Mouse (Mus musculus) MEL (cell line): ENCODE measurements around the gene Rab22a. TPM values are rescaled to one million over a fixed set of nuclear protein-coding genes. Genes with fewer than 3 reads are reported as not detected.

Source experiments
- DNase-seq: peaks from one replicate; pipeline ENCODE4 v3.0.0; 2011; ENCODE audit warnings: low read depth, low spot score
- H3K27ac ChIP-seq: 2 replicates; pipeline ENCODE4 v1.5.1; 2012; ENCODE audit warnings: low read depth, mild to moderate bottlenecking, control low read depth, low read length, moderate library complexity; ENCODE audit not compliant: control insufficient read depth
- H3K27me3 ChIP-seq, 2 experiments: fragments of 150-350 bp in 1 of 2; sonication (generic) in 1 of 2; 2 replicates each; pipeline ENCODE4 v1.6.1; 2012; ENCODE audit warnings: low read length in 2 of 2, mild to moderate bottlenecking in 2 of 2, improper control_type of control experiment in 1 of 2, moderate library complexity in 1 of 2; ENCODE audit not compliant: insufficient read depth in 2 of 2, control insufficient read depth in 1 of 2
- H3K36me3 ChIP-seq, 2 experiments: 2 replicates each; pipeline ENCODE4 v1.6.1; 2012 to 2014; ENCODE audit warnings: low read length in 2 of 2, improper control_type of control experiment in 1 of 2, inconsistent platforms in 1 of 2, mild to moderate bottlenecking in 1 of 2; ENCODE audit not compliant: insufficient read depth in 2 of 2, control insufficient read depth in 1 of 2
- H3K4me1 ChIP-seq, 2 experiments: fragments of 150-350 bp in 1 of 2; sonication (generic) in 1 of 2; 2 replicates each; pipeline ENCODE4 v1.6.1; 2012; ENCODE audit warnings: low read length in 2 of 2, improper control_type of control experiment in 1 of 2, mild to moderate bottlenecking in 1 of 2; ENCODE audit not compliant: insufficient read depth in 2 of 2, control insufficient read depth in 1 of 2
- H3K4me3 ChIP-seq, 2 experiments: fragments of 150-350 bp in 1 of 2; sonication (generic) in 1 of 2; 2 replicates each; pipeline ENCODE4 v1.5.1; 2012; ENCODE audit warnings: low read depth in 2 of 2, low read length in 2 of 2, mild to moderate bottlenecking in 2 of 2, moderate library complexity in 2 of 2, control low read depth in 1 of 2, improper control_type of control experiment in 1 of 2; ENCODE audit not compliant: control insufficient read depth in 1 of 2, insufficient read depth in 1 of 2
- H3K79me2 ChIP-seq: 2 replicates; pipeline ENCODE4 v1.6.1; 2012; ENCODE audit warnings: mild to moderate bottlenecking, low read length, moderate library complexity; ENCODE audit not compliant: control insufficient read depth, poor library complexity, insufficient read depth
- H3K9ac ChIP-seq: 2 replicates; pipeline ENCODE4 v1.6.1; 2012; ENCODE audit warnings: low read depth, mild to moderate bottlenecking, control low read depth, low read length, moderate library complexity; ENCODE audit not compliant: control insufficient read depth, poor library complexity, severe bottlenecking
- H3K9me3 ChIP-seq: fragments of 150-350 bp; sonication (generic); replicated peaks from 2 replicates; pipeline ENCODE4 v1.6.1; 2012; ENCODE audit warnings: mild to moderate bottlenecking, low read length, improper control_type of control experiment, moderate library complexity; ENCODE audit not compliant: insufficient read depth
- CTCF ChIP-seq, 3 experiments: IDR thresholded peaks in 2 of 3; conservative IDR thresholded peaks in 1 of 3; 2 replicates each; pipeline ENCODE4 v1.5.1; 2011 to 2012; ENCODE audit warnings: low read length in 3 of 3, low read depth in 2 of 3, mild to moderate bottlenecking in 2 of 3, improper control_type of control experiment in 1 of 3, inconsistent platforms in 1 of 3, mixed read lengths in 1 of 3, moderate library complexity in 1 of 3; ENCODE audit not compliant: control insufficient read depth in 1 of 3, insufficient read depth in 1 of 3, poor library complexity in 1 of 3, severe bottlenecking in 1 of 3
- E2F4 ChIP-seq: IDR thresholded peaks from 2 replicates; pipeline ENCODE4 v1.6.1; 2011; ENCODE audit warnings: low read depth, low read length, improper control_type of control experiment, borderline replicate concordance
- ELF1 ChIP-seq: IDR thresholded peaks from 2 replicates; pipeline ENCODE4 v1.6.1; 2014; ENCODE audit warnings: low read depth, mild to moderate bottlenecking, inconsistent platforms, low read length, improper control_type of control experiment, moderate library complexity
- ETS1 ChIP-seq: IDR thresholded peaks from 2 replicates; pipeline ENCODE4 v1.6.1; 2012; ENCODE audit warnings: low read depth, mild to moderate bottlenecking, inconsistent platforms, low read length, improper control_type of control experiment, moderate library complexity
- GATA1 ChIP-seq: IDR thresholded peaks from 2 replicates; pipeline ENCODE4 v1.6.1; 2011; ENCODE audit warnings: low read depth, low read length, improper control_type of control experiment
- KAT2A ChIP-seq: conservative IDR thresholded peaks from 2 replicates; pipeline ENCODE4 v1.6.1; 2012; ENCODE audit warnings: low read depth, low read length, improper control_type of control experiment, inconsistent platforms
- MAX ChIP-seq: IDR thresholded peaks from 2 replicates; pipeline ENCODE4 v1.6.1; 2011; ENCODE audit warnings: low read length, improper control_type of control experiment
- MAZ ChIP-seq: IDR thresholded peaks from 2 replicates; pipeline ENCODE4 v1.6.1; 2012; ENCODE audit warnings: low read depth, mild to moderate bottlenecking, inconsistent platforms, low read length, improper control_type of control experiment
- MEF2A ChIP-seq: IDR thresholded peaks from 2 replicates; pipeline ENCODE4 v1.6.1; 2014; ENCODE audit warnings: low read depth, mild to moderate bottlenecking, inconsistent platforms, low read length, improper control_type of control experiment; ENCODE audit not compliant: poor library complexity, insufficient replicate concordance, severe bottlenecking; ENCODE audit errors: extremely low read depth
- MXI1 ChIP-seq: IDR thresholded peaks from 2 replicates; pipeline ENCODE4 v1.6.1; 2011; ENCODE audit warnings: mild to moderate bottlenecking, low read depth, low read length, improper control_type of control experiment
- MYC ChIP-seq: IDR thresholded peaks from 2 replicates; pipeline ENCODE4 v1.6.1; 2011; ENCODE audit warnings: low read depth, mild to moderate bottlenecking, low read length, improper control_type of control experiment, moderate library complexity
- NELFE ChIP-seq: IDR thresholded peaks from 2 replicates; pipeline ENCODE4 v1.6.1; 2011; ENCODE audit warnings: low read depth, low read length, improper control_type of control experiment
- POLR2AphosphoS2 ChIP-seq: IDR thresholded peaks from 2 replicates; pipeline ENCODE4 v1.6.1; 2011; ENCODE audit warnings: low read length, improper control_type of control experiment
- POLR2AphosphoS5 ChIP-seq: IDR thresholded peaks from 2 replicates; pipeline ENCODE4 v1.6.1; 2012; ENCODE audit warnings: low read depth, borderline replicate concordance, mild to moderate bottlenecking, inconsistent platforms, low read length, moderate library complexity, mixed read lengths
- SIN3A ChIP-seq: IDR thresholded peaks from 2 replicates; pipeline ENCODE4 v1.6.1; 2012; ENCODE audit warnings: low read length, improper control_type of control experiment, inconsistent platforms
- TAL1 ChIP-seq: IDR thresholded peaks from 2 replicates; pipeline ENCODE4 v1.6.1; 2012; ENCODE audit warnings: mild to moderate bottlenecking, inconsistent platforms, low read length, moderate library complexity, mixed read lengths
- TCF12 ChIP-seq: IDR thresholded peaks from 2 replicates; pipeline ENCODE4 v1.6.1; 2014; ENCODE audit warnings: low read depth, mild to moderate bottlenecking, inconsistent platforms, low read length, improper control_type of control experiment, moderate library complexity
- UBTF ChIP-seq: IDR thresholded peaks from 2 replicates; pipeline ENCODE4 v1.6.1; 2012; ENCODE audit warnings: low read depth, mild to moderate bottlenecking, inconsistent platforms, low read length, improper control_type of control experiment, moderate library complexity, borderline replicate concordance; ENCODE audit not compliant: insufficient read depth
- USF1 ChIP-seq: IDR thresholded peaks from 2 replicates; pipeline ENCODE4 v1.6.1; 2014; ENCODE audit warnings: low read depth, mild to moderate bottlenecking, inconsistent platforms, low read length, improper control_type of control experiment, moderate library complexity
- USF2 ChIP-seq, 2 experiments: IDR thresholded peaks; 2 replicates each; pipeline ENCODE4 v1.6.1; 2011 to 2012; ENCODE audit warnings: improper control_type of control experiment in 2 of 2, low read length in 2 of 2, borderline replicate concordance in 1 of 2, inconsistent platforms in 1 of 2, low read depth in 1 of 2, mild to moderate bottlenecking in 1 of 2; ENCODE audit not compliant: insufficient read depth in 1 of 2
- ZC3H11A ChIP-seq: IDR thresholded peaks from 2 replicates; pipeline ENCODE4 v1.6.1; 2012; ENCODE audit warnings: low read depth, mild to moderate bottlenecking, inconsistent platforms, low read length, improper control_type of control experiment
- ZKSCAN1 ChIP-seq: IDR thresholded peaks from 2 replicates; pipeline ENCODE4 v1.6.1; 2012; ENCODE audit warnings: low read depth, mild to moderate bottlenecking, inconsistent platforms, low read length, improper control_type of control experiment, moderate library complexity
- ZMIZ1 ChIP-seq: IDR thresholded peaks from 2 replicates; pipeline ENCODE4 v1.6.1; 2012; ENCODE audit warnings: low read depth, mild to moderate bottlenecking, inconsistent platforms, low read length, improper control_type of control experiment, moderate library complexity
- polyA plus RNA-seq, 2 experiments: library from polyadenylated mRNA; stranded (reverse) in 1 of 2; unstranded in 1 of 2; fragments of >175 nt in 1 of 2; fragments of >200 nt in 1 of 2; gene quantifications; 2 replicates each; pipeline versions ENCODE4 v1.2.1 to v1.2.4; 2012; ENCODE audit warnings: low replicate concordance in 2 of 2, low read depth in 1 of 2; ENCODE audit not compliant: insufficient read length in 2 of 2, insufficient read depth in 1 of 2, missing spikeins in 1 of 2
- total RNA-seq: library from RNA; depleted of rRNA; stranded (reverse); fragments of 300-350 nt; gene quantifications from 2 replicates; pipeline ENCODE4 v1.2.3, GENCODE M21; 2012

The Rab22a gene
- total and polyA plus RNA-seq, 3 experiments, result 8.9 to 15.8 TPM; not detected in 1

DNA sequence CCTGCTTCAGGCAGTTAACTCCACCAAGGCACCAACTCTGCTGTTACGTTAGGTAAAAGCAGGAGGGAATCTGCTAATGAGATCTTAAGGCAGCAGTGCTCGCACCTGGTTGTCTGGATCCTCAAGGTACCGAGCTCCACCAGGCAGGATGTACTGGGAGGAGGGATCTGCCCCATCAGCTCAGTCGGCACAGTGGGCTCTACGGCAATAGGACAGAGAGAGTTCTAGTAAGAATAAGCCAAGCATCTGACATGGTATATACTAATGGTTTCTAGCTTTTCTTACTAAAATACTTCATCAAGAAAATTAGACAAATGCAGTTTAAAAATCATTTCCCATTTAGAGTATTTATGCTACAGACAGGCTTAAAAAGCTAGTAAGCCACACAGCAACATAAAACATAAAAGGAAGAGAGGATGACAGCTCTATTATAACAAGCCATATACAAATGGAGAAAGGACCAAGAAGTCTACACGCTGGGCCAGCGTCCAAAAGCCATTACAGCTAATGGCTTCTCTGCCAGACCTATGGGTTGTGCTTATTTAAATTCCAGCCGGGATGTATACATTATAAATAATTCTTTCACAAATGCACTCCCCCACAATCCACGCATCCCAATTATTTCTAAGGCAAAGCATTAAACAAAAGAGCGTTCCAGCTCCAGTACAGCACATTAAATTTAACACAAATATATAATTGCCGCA lies 44.0 kb upstream of the Rab22a start:
- no peak overlapping the region for H3K9ac ChIP-seq
- no peaks in the 10 kb centered on the region for H3K9me3 ChIP-seq
- H3K27me3 ChIP-seq, result no peaks in the 10 kb centered on the region
- TF ChIP-seq MAX (no peak), ZKSCAN1 (no peak), ZMIZ1 (no peak), CTCF (IDR thresholded peaks at IDR 0.05 in 2 of 3, conservative IDR thresholded peaks at IDR 0.05 in 1 of 3; ENCODE audit: control insufficient read depth in 1 of 3, insufficient read depth in 1 of 3, low read depth in 2 of 3, low read length in 3 of 3, poor library complexity in 1 of 3, severe bottlenecking in 1 of 3) (no peak), TAL1 (no peak), MYC (no peak), TCF12 (no peak), ETS1 (no peak), GATA1 (no peak)
- H3K4me1 ChIP-seq, result no peaks in the 10 kb centered on the region
- no peak overlapping the region for H3K4me3 ChIP-seq
- H3K36me3 ChIP-seq, result no peaks in the 10 kb centered on the region
- H3K27ac ChIP-seq, result no peak overlapping the region
- no peak for DNase-seq
- no peaks in the 10 kb centered on the region for H3K79me2 ChIP-seq

DNA sequence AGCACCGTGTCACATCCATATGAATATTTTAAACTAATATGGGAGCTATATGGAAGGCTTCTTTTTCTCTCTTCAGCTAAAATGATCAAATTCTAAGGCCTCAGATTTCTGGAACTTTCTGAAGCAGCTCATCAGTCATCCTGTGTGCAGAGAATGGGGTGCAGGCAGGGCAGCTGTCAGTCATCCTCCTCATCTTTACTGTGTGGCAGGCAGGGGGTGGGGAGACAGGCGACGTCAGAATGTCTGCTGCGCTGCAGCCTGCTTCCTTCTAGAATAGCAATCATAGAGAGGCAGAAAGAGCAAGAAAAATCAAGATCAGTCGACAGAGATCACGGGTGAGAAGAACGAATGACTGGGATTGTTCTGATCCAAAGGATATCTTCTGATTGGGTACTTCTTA lies 43.4 kb upstream of the Rab22a start:
- H3K4me1 ChIP-seq, result no peaks in the 10 kb centered on the region
- no peaks in the 10 kb centered on the region for H3K27me3 ChIP-seq
- H3K79me2 ChIP-seq, result no peaks in the 10 kb centered on the region
- no peaks in the 10 kb centered on the region for H3K9me3 ChIP-seq
- H3K4me3 ChIP-seq, result no peak overlapping the region
- no peak for TF ChIP-seq MXI1
- no peak for TF ChIP-seq TCF12
- TF ChIP-seq KAT2A, result no peak
- TF ChIP-seq MAX, result no peak
- no peak for TF ChIP-seq TAL1
- no peak for TF ChIP-seq ELF1
- TF ChIP-seq MAZ, result no peak
- TF ChIP-seq POLR2AphosphoS2, result no peak
- no peak for TF ChIP-seq MEF2A
- no peak for TF ChIP-seq E2F4
- TF ChIP-seq NELFE, result no peak
- no peak for TF ChIP-seq UBTF
- no peak for TF ChIP-seq USF1
- no peak for TF ChIP-seq ZC3H11A
- no peak for TF ChIP-seq POLR2AphosphoS5
- no peak for TF ChIP-seq USF2 (IDR thresholded peaks at IDR 0.05; ENCODE audit: borderline replicate concordance in 1 of 2, insufficient read depth in 1 of 2, low read depth in 1 of 2, low read length in 2 of 2)
- TF ChIP-seq ETS1, result no peak
- no peak for TF ChIP-seq SIN3A
- no peak for TF ChIP-seq ZMIZ1
- H3K9ac ChIP-seq, result no peak overlapping the region
- H3K36me3 ChIP-seq, result no peaks in the 10 kb centered on the region
- H3K27ac ChIP-seq, result no peak overlapping the region
- DNase-seq, result no peak
